Mouse (Mus musculus): Measurements from ENCODE around the gene Hist1h4c.
"Not testable (repeated sequence)": the region's sequence is repeated elsewhere in the genome, so short reads cannot be mapped to it uniquely, and the experiment has no call there.

Gene Hist1h4c

GRCm38 (mm10) chr13:23728472-23729191, 30.4 kb upstream of the Hist1h4c start:
- no peak for DNase-seq

GRCm38 (mm10) chr13:23725213-23725612, 27.0 kb upstream of the Hist1h4c start:
- DNase-seq, result no peak

GRCm38 (mm10) chr13:23724239-23724638, 26.0 kb upstream of the Hist1h4c start:
- DNase-seq, result no peak

- DNase-seq, result not testable (repeated sequence)
Observed at GRCm38 (mm10) chr13:23717593-23718245, 19.5 kb upstream of the Hist1h4c start.

GRCm38 (mm10) chr13:23717176-23717575, 18.9 kb upstream of the Hist1h4c start:
- DNase-seq, result no peak

GRCm38 (mm10) chr13:23716261-23717042, 18.2 kb upstream of the Hist1h4c start:
- DNase-seq, result no peak

GRCm38 (mm10) chr13:23710374-23711089, 12.3 kb upstream of the Hist1h4c start, which contains the start of gene Hfe:
Gene Hfe (minus strand): TSS chr13:23710854.
- DNase-seq, result no peak

- no peak for DNase-seq
Observed at GRCm38 (mm10) chr13:23709714-23710373, 11.6 kb upstream of the Hist1h4c start.

GRCm38 (mm10) chr13:23708654-23709053, 10.4 kb upstream of the Hist1h4c start:
- DNase-seq, result no peak

GRCm38 (mm10) chr13:23708041-23708440, 9.8 kb upstream of the Hist1h4c start:
- DNase-seq, result no peak

- DNase-seq, result no peak
Observed at GRCm38 (mm10) chr13:23706771-23707170, 8.5 kb upstream of the Hist1h4c start.

- DNase-seq, result no peak
Observed at GRCm38 (mm10) chr13:23705751-23706356, 7.6 kb upstream of the Hist1h4c start.

GRCm38 (mm10) chr13:23702801-23703200, 4.5 kb upstream of the Hist1h4c start:
- not testable (repeated sequence) for DNase-seq

GRCm38 (mm10) chr13:23702220-23702619, 4.0 kb upstream of the Hist1h4c start:
- no peak for DNase-seq

- peak; percentile 55 to 67 for DNase-seq
Observed at GRCm38 (mm10) chr13:23700786-23701520, 2.7 kb upstream of the Hist1h4c start.

- DNase-seq, result no peak
Observed at GRCm38 (mm10) chr13:23699767-23700166, 1.5 kb upstream of the Hist1h4c start.

- no peak for DNase-seq
Observed at GRCm38 (mm10) chr13:23698996-23699395, 742 bp upstream of the Hist1h4c start.

GRCm38 (mm10) chr13:23697491-23698299, 559 bp downstream of the Hist1h4c start:
- DNase-seq, result no peak

- DNase-seq, result no peak
Observed at GRCm38 (mm10) chr13:23696061-23696474, 2.2 kb downstream of the Hist1h4c start.

GRCm38 (mm10) chr13:23695514-23695913, 2.7 kb downstream of the Hist1h4c start, which contains the start of gene Hist1h1t:
Gene Hist1h1t (plus strand): TSS chr13:23695814.
- no peak for DNase-seq
